Mouse (Mus musculus): ENCODE results near the gene Tox3. TPM values are rescaled to one million over a fixed set of nuclear protein-coding genes. Genes with fewer than 3 reads are reported as not detected.

Tox3 gene
- polyA plus RNA-seq, 1 experiment from 2014 or later, result 5.2 TPM

GRCm38 (mm10) chr8:90301543-90301942 lies 46.6 kb downstream of the Tox3 start:
- ATAC-seq (ENCODE audit: insufficient read depth, low FRiP score), result no peak
- Histone ChIP-seq H3K9ac (ENCODE audit: low read length) (no peak overlapping the region), H3K27ac (ENCODE audit: low read length) (peak overlapping the region; percentile 84), H3K36me3 (ENCODE audit: control insufficient read depth, insufficient read depth, low read length) (no peaks in the 10 kb centered on the region), H3K27me3 (ENCODE audit: control insufficient read depth, insufficient read depth, low read length) (no peaks in the 10 kb centered on the region), H3K4me3 (replicated peaks; ENCODE audit: low read length) (no peak overlapping the region), H3K4me2 (ENCODE audit: low read depth, low read length) (peak overlapping the region; percentile 28; the same call in 1 of the 2 replicates), H3K9me3 (replicated peaks; ENCODE audit: control insufficient read depth, low read length) (no peaks in the 10 kb centered on the region), H3K4me1 (ENCODE audit: control insufficient read depth, insufficient read depth, low read length) (peaks cover 19% of the 10 kb centered on the region)
- WGBS, result 21% methylated on average over 5 of the region's 5 CpGs

- no peaks in the 10 kb centered on the region for H3K27me3 ChIP-seq (ENCODE audit: control insufficient read depth, insufficient read depth, low read length)
- H3K9ac ChIP-seq (ENCODE audit: low read length), result no peak overlapping the region
- no peaks in the 10 kb centered on the region for H3K9me3 ChIP-seq (replicated peaks; ENCODE audit: control insufficient read depth, low read length)
- no peak overlapping the region for H3K4me2 ChIP-seq (ENCODE audit: low read depth, low read length)
- no peak overlapping the region for H3K27ac ChIP-seq (ENCODE audit: low read length)
- H3K4me3 ChIP-seq (replicated peaks; ENCODE audit: low read length), result no peak overlapping the region
- H3K36me3 ChIP-seq (ENCODE audit: control insufficient read depth, insufficient read depth, low read length), result no peaks in the 10 kb centered on the region
- no peak for ATAC-seq (ENCODE audit: insufficient read depth, low FRiP score)
- H3K4me1 ChIP-seq (ENCODE audit: control insufficient read depth, insufficient read depth, low read length), result peaks cover 19% of the 10 kb centered on the region
- 23% methylated on average over 2 of the region's 2 CpGs for WGBS
These were observed 47.2 kb downstream of the Tox3 start for GRCm38 (mm10) chr8:90300973-90301372.

DNA sequence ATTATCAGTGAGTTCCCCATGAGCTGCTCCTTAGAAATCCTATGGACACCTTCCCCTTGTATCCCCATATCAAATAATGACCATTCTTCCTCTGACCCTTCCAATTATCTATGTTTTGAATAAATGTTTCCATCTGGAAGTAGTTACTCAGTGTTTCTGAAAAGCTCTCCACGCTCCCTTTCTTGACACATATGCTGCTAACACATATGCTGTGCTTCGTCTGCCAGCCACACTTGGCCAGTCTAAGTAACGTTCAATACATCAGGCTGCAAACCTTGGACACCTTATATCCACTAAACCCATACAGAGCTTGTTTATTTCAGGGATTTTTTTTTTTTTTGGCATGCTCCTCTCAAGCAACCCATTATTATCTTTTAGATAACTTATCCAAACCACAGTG lies 54.1 kb downstream of the Tox3 start:
- H3K36me3 ChIP-seq (ENCODE audit: control insufficient read depth, insufficient read depth, low read length), result no peaks in the 10 kb centered on the region
- H3K9ac ChIP-seq (ENCODE audit: low read length), result no peak overlapping the region
- no peak overlapping the region for H3K27ac ChIP-seq (ENCODE audit: low read length)
- no peaks in the 10 kb centered on the region for H3K27me3 ChIP-seq (ENCODE audit: control insufficient read depth, insufficient read depth, low read length)
- H3K4me2 ChIP-seq (ENCODE audit: low read depth, low read length), result no peak overlapping the region
- 70% methylated on average over 3 of the region's 3 CpGs for WGBS
- no peak overlapping the region for H3K4me3 ChIP-seq (replicated peaks; ENCODE audit: low read length)
- 0 out of 2 replicates have a peak, but pooled peaks cover 3% of the 10 kb centered on the region for H3K9me3 ChIP-seq (replicated peaks; ENCODE audit: control insufficient read depth, low read length)
- H3K4me1 ChIP-seq (ENCODE audit: control insufficient read depth, insufficient read depth, low read length), result no peaks in the 10 kb centered on the region
- no peak for ATAC-seq (ENCODE audit: insufficient read depth, low FRiP score)

- Histone ChIP-seq H3K9me3 (replicated peaks; ENCODE audit: control insufficient read depth, low read length) (0 out of 2 replicates have a peak, but pooled peaks cover 3% of the 10 kb centered on the region), H3K27ac (ENCODE audit: low read length) (no peak overlapping the region), H3K4me2 (ENCODE audit: low read depth, low read length) (no peak overlapping the region), H3K4me3 (replicated peaks; ENCODE audit: low read length) (no peak overlapping the region), H3K27me3 (ENCODE audit: control insufficient read depth, insufficient read depth, low read length) (no peaks in the 10 kb centered on the region), H3K36me3 (ENCODE audit: control insufficient read depth, insufficient read depth, low read length) (no peaks in the 10 kb centered on the region), H3K9ac (ENCODE audit: low read length) (no peak overlapping the region), H3K4me1 (ENCODE audit: control insufficient read depth, insufficient read depth, low read length) (no peaks in the 10 kb centered on the region)
- 79% methylated on average over 6 of the region's 6 CpGs for WGBS
- ATAC-seq (ENCODE audit: insufficient read depth, low FRiP score), result no peak
These were observed 57.3 kb downstream of the Tox3 start for GRCm38 (mm10) chr8:90290811-90291210.

DNA sequence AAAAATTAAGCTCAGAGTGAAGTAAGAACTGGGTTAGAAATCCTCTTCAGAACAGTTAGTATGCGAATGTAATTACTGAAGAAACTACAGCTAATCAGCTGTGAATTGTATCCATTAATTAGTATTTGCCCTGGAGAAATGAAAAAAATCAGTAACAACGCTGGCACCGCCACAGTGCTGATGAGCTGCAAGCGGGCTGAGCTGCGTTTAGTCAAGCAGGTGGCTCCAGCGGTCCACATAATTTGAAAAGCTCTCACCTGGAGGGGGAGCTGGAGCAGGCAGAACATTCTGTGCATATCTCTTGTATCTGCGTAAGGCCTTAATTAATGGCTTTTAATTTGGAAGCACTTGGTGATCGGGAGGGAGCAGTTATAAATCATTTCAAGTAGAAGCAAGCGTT lies 71.4 kb downstream of the Tox3 start:
- H3K36me3 ChIP-seq (ENCODE audit: control insufficient read depth, insufficient read depth, low read length), result no peaks in the 10 kb centered on the region
- ATAC-seq (ENCODE audit: insufficient read depth, low FRiP score), result no peak
- no peak overlapping the region for H3K9ac ChIP-seq (ENCODE audit: low read length)
- H3K27me3 ChIP-seq (ENCODE audit: control insufficient read depth, insufficient read depth, low read length), result no peaks in the 10 kb centered on the region
- H3K4me3 ChIP-seq (replicated peaks; ENCODE audit: low read length), result no peak overlapping the region
- WGBS, result 74% methylated on average over 9 of the region's 9 CpGs
- H3K4me2 ChIP-seq (ENCODE audit: low read depth, low read length), result no peak overlapping the region
- no peaks in the 10 kb centered on the region for H3K4me1 ChIP-seq (ENCODE audit: control insufficient read depth, insufficient read depth, low read length)
- H3K27ac ChIP-seq (ENCODE audit: low read length), result no peak overlapping the region
- no peaks in the 10 kb centered on the region for H3K9me3 ChIP-seq (replicated peaks; ENCODE audit: control insufficient read depth, low read length)

DNA sequence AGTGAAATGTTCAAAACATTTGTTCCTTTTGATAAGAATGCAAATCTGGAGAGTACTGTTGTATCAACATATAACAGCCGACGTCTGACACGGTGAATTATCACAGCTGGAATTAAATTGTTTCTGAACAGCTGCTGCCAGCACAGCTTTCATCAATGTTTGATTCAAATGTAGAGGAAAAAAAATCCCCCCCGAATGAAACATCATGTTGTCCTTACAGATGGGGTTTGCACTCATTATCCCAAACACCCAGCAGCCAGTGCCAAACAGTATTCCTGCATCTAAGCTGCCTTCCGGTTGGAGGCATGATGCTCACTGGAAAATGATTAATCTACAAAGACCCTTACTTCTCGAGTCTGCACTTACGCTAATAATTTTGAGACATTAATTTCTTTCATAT lies 75.0 kb downstream of the Tox3 start:
- Histone ChIP-seq H3K9ac (ENCODE audit: low read length) (no peak overlapping the region), H3K27ac (ENCODE audit: low read length) (no peak overlapping the region), H3K4me1 (ENCODE audit: control insufficient read depth, insufficient read depth, low read length) (no peaks in the 10 kb centered on the region), H3K27me3 (ENCODE audit: control insufficient read depth, insufficient read depth, low read length) (no peaks in the 10 kb centered on the region), H3K36me3 (ENCODE audit: control insufficient read depth, insufficient read depth, low read length) (no peaks in the 10 kb centered on the region), H3K9me3 (replicated peaks; ENCODE audit: control insufficient read depth, low read length) (no peaks in the 10 kb centered on the region), H3K4me3 (replicated peaks; ENCODE audit: low read length) (no peak overlapping the region), H3K4me2 (ENCODE audit: low read depth, low read length) (no peak overlapping the region)
- 42% methylated on average over 7 of the region's 7 CpGs for WGBS
- no peak for ATAC-seq (ENCODE audit: insufficient read depth, low FRiP score)

- Histone ChIP-seq H3K27me3 (ENCODE audit: control insufficient read depth, insufficient read depth, low read length) (no peaks in the 10 kb centered on the region), H3K4me3 (replicated peaks; ENCODE audit: low read length) (no peak overlapping the region), H3K4me2 (ENCODE audit: low read depth, low read length) (no peak overlapping the region), H3K36me3 (ENCODE audit: control insufficient read depth, insufficient read depth, low read length) (no peaks in the 10 kb centered on the region), H3K9me3 (replicated peaks; ENCODE audit: control insufficient read depth, low read length) (no peaks in the 10 kb centered on the region), H3K9ac (ENCODE audit: low read length) (no peak overlapping the region), H3K27ac (ENCODE audit: low read length) (no peak overlapping the region), H3K4me1 (ENCODE audit: control insufficient read depth, insufficient read depth, low read length) (no peaks in the 10 kb centered on the region)
- ATAC-seq (ENCODE audit: insufficient read depth, low FRiP score), result no peak
- whole genome bisulfite sequencing, result 92% methylated on average over 10 of the region's 10 CpGs
These were observed 76.2 kb downstream of the Tox3 start for GRCm38 (mm10) chr8:90271920-90272319.

GRCm38 (mm10) chr8:90267698-90268256 lies 80.4 kb downstream of the Tox3 start:
- H3K9me3 ChIP-seq (replicated peaks; ENCODE audit: control insufficient read depth, low read length), result no peaks in the 10 kb centered on the region
- no peaks in the 10 kb centered on the region for H3K36me3 ChIP-seq (ENCODE audit: control insufficient read depth, insufficient read depth, low read length)
- no peaks in the 10 kb centered on the region for H3K4me1 ChIP-seq (ENCODE audit: control insufficient read depth, insufficient read depth, low read length)
- H3K27ac ChIP-seq (ENCODE audit: low read length), result no peak overlapping the region
- no peaks in the 10 kb centered on the region for H3K27me3 ChIP-seq (ENCODE audit: control insufficient read depth, insufficient read depth, low read length)
- H3K4me2 ChIP-seq (ENCODE audit: low read depth, low read length), result no peak overlapping the region
- ATAC-seq (ENCODE audit: insufficient read depth, low FRiP score), result no peak
- H3K9ac ChIP-seq (ENCODE audit: low read length), result no peak overlapping the region
- WGBS, result 54% methylated on average over 12 of the region's 12 CpGs
- H3K4me3 ChIP-seq (replicated peaks; ENCODE audit: low read length), result no peak overlapping the region

DNA sequence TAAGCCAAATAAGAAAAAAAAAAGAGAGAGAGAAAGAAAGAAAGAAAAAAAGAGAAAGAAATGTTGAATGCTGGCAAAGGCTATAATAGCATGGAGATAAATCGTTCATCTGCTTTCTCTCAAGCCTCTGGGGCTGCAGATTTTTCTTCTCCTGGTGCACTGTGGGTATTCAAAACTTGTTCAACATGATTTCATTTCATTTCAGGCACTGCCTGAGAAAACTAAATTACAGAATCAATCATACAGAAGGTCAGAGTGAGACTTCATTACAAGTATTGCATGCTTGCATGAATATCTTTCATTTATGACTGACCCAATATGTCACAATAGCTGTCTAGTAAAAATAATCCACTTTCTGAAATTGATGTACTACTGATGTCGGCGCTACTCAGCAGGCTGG lies 81.2 kb downstream of the Tox3 start:
- no peaks in the 10 kb centered on the region for H3K27me3 ChIP-seq (ENCODE audit: control insufficient read depth, insufficient read depth, low read length)
- WGBS, result 55% methylated on average over 3 of the region's 3 CpGs
- no peaks in the 10 kb centered on the region for H3K36me3 ChIP-seq (ENCODE audit: control insufficient read depth, insufficient read depth, low read length)
- H3K27ac ChIP-seq (ENCODE audit: low read length), result no peak overlapping the region
- ATAC-seq (ENCODE audit: insufficient read depth, low FRiP score), result no peak
- no peaks in the 10 kb centered on the region for H3K4me1 ChIP-seq (ENCODE audit: control insufficient read depth, insufficient read depth, low read length)
- no peaks in the 10 kb centered on the region for H3K9me3 ChIP-seq (replicated peaks; ENCODE audit: control insufficient read depth, low read length)
- H3K4me2 ChIP-seq (ENCODE audit: low read depth, low read length), result no peak overlapping the region
- H3K4me3 ChIP-seq (replicated peaks; ENCODE audit: low read length), result no peak overlapping the region
- H3K9ac ChIP-seq (ENCODE audit: low read length), result no peak overlapping the region

DNA sequence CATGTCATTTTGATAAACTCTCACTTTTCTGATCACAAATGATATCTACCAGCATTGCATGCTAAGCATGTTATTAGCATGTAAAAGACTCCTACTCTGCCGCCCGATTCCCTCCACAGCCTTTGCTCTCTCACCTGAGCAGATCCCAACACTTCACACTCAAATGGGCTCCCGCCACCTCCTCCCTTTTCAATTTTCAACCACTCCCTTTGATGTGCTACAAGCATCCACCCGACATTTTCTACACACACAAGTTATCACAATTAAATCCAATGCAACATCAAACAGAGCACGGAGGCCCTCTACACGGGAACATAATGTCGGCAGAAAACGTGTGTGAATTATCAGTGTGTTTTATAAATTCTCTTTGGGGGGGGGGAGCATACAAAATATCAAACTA lies 81.9 kb downstream of the Tox3 start:
- H3K4me3 ChIP-seq (replicated peaks; ENCODE audit: low read length), result no peak overlapping the region
- H3K4me1 ChIP-seq (ENCODE audit: control insufficient read depth, insufficient read depth, low read length), result no peaks in the 10 kb centered on the region
- no peaks in the 10 kb centered on the region for H3K9me3 ChIP-seq (replicated peaks; ENCODE audit: control insufficient read depth, low read length)
- H3K27ac ChIP-seq (ENCODE audit: low read length), result no peak overlapping the region
- H3K4me2 ChIP-seq (ENCODE audit: low read depth, low read length), result no peak overlapping the region
- no peak overlapping the region for H3K9ac ChIP-seq (ENCODE audit: low read length)
- H3K36me3 ChIP-seq (ENCODE audit: control insufficient read depth, insufficient read depth, low read length), result no peaks in the 10 kb centered on the region
- 79% methylated on average over 8 of the region's 8 CpGs for WGBS
- no peak for ATAC-seq (ENCODE audit: insufficient read depth, low FRiP score)
- H3K27me3 ChIP-seq (ENCODE audit: control insufficient read depth, insufficient read depth, low read length), result no peaks in the 10 kb centered on the region
